In the genomic region with DNA sequence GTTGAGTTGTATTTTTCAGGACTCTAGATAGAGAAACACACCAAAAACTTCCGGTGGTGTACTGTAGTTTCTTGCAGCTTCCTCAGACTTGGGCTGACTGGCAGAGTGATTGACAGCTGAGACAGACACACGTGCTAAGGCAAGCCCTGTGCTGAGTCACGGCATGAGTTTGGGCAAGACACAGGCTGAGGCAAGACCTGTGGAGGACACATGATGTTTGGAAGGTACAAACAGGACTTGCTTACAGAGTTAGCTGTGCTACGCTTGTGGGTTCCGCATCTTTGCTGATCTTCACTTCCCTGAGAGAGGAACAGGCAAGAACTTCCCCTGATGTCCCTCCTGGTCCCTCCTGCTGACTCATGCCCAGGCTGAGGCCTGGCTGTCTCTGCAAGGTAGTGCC, we compare ENCODE assay signal across 20 mouse cellular contexts. TPM values are rescaled to one million over a fixed set of nuclear protein-coding genes. Genes with fewer than 3 reads are reported as not detected.
DNase-seq lines count a peak whose midpoint lies in the region; ATAC-seq and TF ChIP-seq lines count a peak whose summit lies in the region.
"Had no signal": no experiment of that assay in that cellular context is flagged by ENCODE, and none has a peak within 500 bp of the region (broad histone marks: within the 10 kb centered on the region; RNA-seq: fewer than 3 reads in every experiment).

No protein-coding gene starts in this region.

- ATAC-seq in liver, embryonic 12.5 days, result peak; percentile 40; the same call in 1 of the 2 replicates
- no peak; the same call in 1 of the 2 replicates for ATAC-seq in liver, embryonic 11.5 days (replicated peaks; ENCODE audit: low FRiP score)
- ATAC-seq in neutrophil, adult 5-6 weeks (ENCODE audit: extremely low read depth, insufficient number of reproducible peaks, low FRiP score, poor library complexity, severe bottlenecking), result peak; percentile 56; the same call in 1 of the 2 replicates
- ATAC-seq: forebrain, postnatal 0 days; inflammation-experienced regulatory T-cells, adult 6 months had no signal

- no peaks in the 10 kb centered on the region for H3K9me3 ChIP-seq in liver, embryonic 12.5 days (replicated peaks)
- H3K9me3 ChIP-seq in liver, embryonic 11.5 days (ENCODE audit: control insufficient read depth, low read length), result no peaks in the 10 kb centered on the region
- H3K9me3 ChIP-seq: embryonic facial prominence, embryonic 12.5 days; heart, embryonic 10.5 days; neural tube, embryonic 15.5 days had no signal

- H3K27me3 ChIP-seq in liver, embryonic 12.5 days (replicated peaks), result no peaks in the 10 kb centered on the region
- H3K27me3 ChIP-seq in liver, embryonic 11.5 days (replicated peaks; ENCODE audit: control insufficient read depth, insufficient read depth, low read length), result no peaks in the 10 kb centered on the region
- H3K27me3 ChIP-seq: embryonic facial prominence, embryonic 12.5 days; neural tube, embryonic 15.5 days had no signal

- no peak overlapping the region for H3K4me2 ChIP-seq in liver, embryonic 12.5 days
- no peak overlapping the region for H3K4me2 ChIP-seq in liver, embryonic 11.5 days
- H3K4me2 ChIP-seq: embryonic facial prominence, embryonic 12.5 days; neural tube, embryonic 15.5 days had no signal

- TF ChIP-seq POLR2A in bone marrow macrophage, adult 2 months (IDR thresholded peaks at IDR 0.05; ENCODE audit: borderline replicate concordance, low read depth, low read length), result no peak

- H3K27ac ChIP-seq in liver, embryonic 12.5 days, result no peak overlapping the region
- no peak overlapping the region for H3K27ac ChIP-seq in liver, embryonic 11.5 days (ENCODE audit: low read depth, low read length)
- H3K27ac ChIP-seq in bone marrow macrophage, adult 2 months (ENCODE audit: insufficient read depth, low read depth, low read length), result peak overlapping the region; percentile 39
- H3K27ac ChIP-seq: embryonic facial prominence, embryonic 12.5 days; heart, embryonic 10.5 days; neural tube, embryonic 15.5 days had no signal

- no peak for DNase-seq in liver, embryonic 11.5 days (ENCODE audit: low spot score)
- DNase-seq in NIH3T3 (ENCODE audit: low read depth), result peak; percentile 3
- DNase-seq in spleen, postnatal 4 days (ENCODE audit: low spot score in 2 of 2), result no peak
- DNase-seq in spleen, adult 12 weeks (ENCODE audit: low spot score), result no peak
- DNase-seq: cerebellum, postnatal 36 days; forebrain, postnatal 0 days; gastrocnemius, postnatal 10 days; heart, postnatal 36 days; kidney, adult 9 months; layer of hippocampus, postnatal 36 days; left cerebral cortex, postnatal 4 days; lung, adult 2 months; retina, postnatal 1 day had no signal

- H3K4me1 ChIP-seq in liver, embryonic 12.5 days, result no peaks in the 10 kb centered on the region
- H3K4me1 ChIP-seq in liver, embryonic 11.5 days (replicated peaks; ENCODE audit: control insufficient read depth, insufficient read depth, low read length), result no peaks in the 10 kb centered on the region
- peaks cover 8% of the 10 kb centered on the region; the same call in 1 of the 2 replicates for H3K4me1 ChIP-seq in bone marrow macrophage, adult 2 months (ENCODE audit: control insufficient read depth, insufficient read depth, low read length)

- no peak overlapping the region for H3K4me3 ChIP-seq in liver, embryonic 12.5 days
- H3K4me3 ChIP-seq in liver, embryonic 11.5 days (ENCODE audit: low read depth, low read length), result no peak overlapping the region
- H3K4me3 ChIP-seq in bone marrow macrophage, adult 2 months (ENCODE audit: insufficient read depth, low read length), result no peak overlapping the region
- H3K4me3 ChIP-seq: embryonic facial prominence, embryonic 12.5 days; heart, embryonic 10.5 days; neural tube, embryonic 15.5 days had no signal

- H3K36me3 ChIP-seq in liver, embryonic 12.5 days, result no peaks in the 10 kb centered on the region
- no peaks in the 10 kb centered on the region for H3K36me3 ChIP-seq in liver, embryonic 11.5 days (ENCODE audit: control insufficient read depth, insufficient read depth, low read length)
- H3K36me3 ChIP-seq: embryonic facial prominence, embryonic 12.5 days; neural tube, embryonic 15.5 days had no signal

- TF ChIP-seq CTCF in bone marrow macrophage, adult 2 months (IDR thresholded peaks at IDR 0.05; ENCODE audit: low read depth, low read length), result no peak

- no peak overlapping the region for H3K9ac ChIP-seq in liver, embryonic 12.5 days
- no peak overlapping the region for H3K9ac ChIP-seq in liver, embryonic 11.5 days (ENCODE audit: low read depth, low read length)
- H3K9ac ChIP-seq: embryonic facial prominence, embryonic 12.5 days; forebrain, postnatal 0 days; neural tube, embryonic 15.5 days had no signal

- 60% methylated on average over 5 of the region's 5 CpGs for WGBS in liver, embryonic 12.5 days (ENCODE audit: insufficient replicate concordance)
- WGBS in liver, embryonic 11.5 days, result 63% methylated on average over 5 of the region's 5 CpGs

RNA-seq across cellular contexts. Expression of gene Crybg3, which starts 17.3 kb away (rescaled TPM):
- 1.8 and 2.4 TPM in 2 replicates for polyA plus RNA-seq in liver, embryonic 12.5 days (2016; fragmentation: Nextera tagmentation; extraction: Ambion mirVana)
- polyA plus RNA-seq in liver, embryonic 11.5 days (2014; fragmentation: Nextera tagmentation; extraction: Ambion mirVana), result 4.0 and 4.6 TPM in 2 replicates
- polyA plus RNA-seq in bone marrow macrophage, adult 2 months (2012; ENCODE audit: insufficient read depth, insufficient read length, missing spikeins), result 21.4 and 25.8 TPM in 2 replicates
- 37.0 and 38.8 TPM in 2 replicates for total RNA-seq in neutrophil, adult 5-6 weeks (2017)

RNA-seq across cellular contexts. Expression of gene Arl6, which starts 55.7 kb away (rescaled TPM):
- 7.0 and 7.1 TPM in 2 replicates for polyA plus RNA-seq in liver, embryonic 12.5 days (2016; fragmentation: Nextera tagmentation; extraction: Ambion mirVana)
- polyA plus RNA-seq in liver, embryonic 11.5 days (2014; fragmentation: Nextera tagmentation; extraction: Ambion mirVana), result 12.8 and 13.2 TPM in 2 replicates
- polyA plus RNA-seq in bone marrow macrophage, adult 2 months (2012; ENCODE audit: insufficient read depth, insufficient read length, missing spikeins), result 12.0 and 12.8 TPM in 2 replicates
- total RNA-seq in neutrophil, adult 5-6 weeks (2017), result 0.58 and 2.7 TPM in 2 replicates
